Mouse (Mus musculus): ENCODE measurements around the gene Cnot10.

DNA sequence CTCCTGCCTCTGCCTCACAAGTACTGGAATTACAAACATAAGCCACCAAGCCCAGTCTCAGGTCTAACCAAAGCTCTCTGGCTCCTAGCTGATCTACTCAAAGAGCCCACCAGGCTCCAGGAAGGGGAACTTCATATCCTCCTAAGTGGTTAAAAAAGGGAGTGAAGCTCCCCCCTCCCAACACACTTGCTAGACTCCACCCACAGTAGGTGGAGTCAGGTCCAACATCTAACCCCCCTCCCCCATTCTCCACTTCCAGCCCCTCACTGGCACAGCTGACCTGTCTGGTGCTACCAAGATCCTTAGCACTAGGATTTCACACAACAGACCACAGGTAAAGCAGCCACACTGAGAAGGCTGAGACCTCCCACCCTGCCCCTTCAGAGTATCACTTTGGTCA, 86.2 kb downstream of the Cnot10 start:
- no peak for TF ChIP-seq ETS1 (IDR thresholded peaks at IDR 0.05; ENCODE audit: low read depth, low read length)
- no peak for TF ChIP-seq BHLHE40 (IDR thresholded peaks at IDR 0.05; ENCODE audit: borderline replicate concordance, low read depth, low read length)
- TF ChIP-seq USF2 (IDR thresholded peaks at IDR 0.05; ENCODE audit: borderline replicate concordance in 1 of 2, insufficient read depth in 1 of 2, low read depth in 1 of 2, low read length in 2 of 2), result no peak
- TF ChIP-seq E2F4 (IDR thresholded peaks at IDR 0.05; ENCODE audit: borderline replicate concordance, low read depth, low read length), result no peak
- TF ChIP-seq CTCF (IDR thresholded peaks at IDR 0.05 in 2 of 3, conservative IDR thresholded peaks at IDR 0.05 in 1 of 3; ENCODE audit: control insufficient read depth in 1 of 3, insufficient read depth in 1 of 3, low read depth in 2 of 3, low read length in 3 of 3, poor library complexity in 1 of 3, severe bottlenecking in 1 of 3), result no peak
- TF ChIP-seq POLR2A (IDR thresholded peaks at IDR 0.05; ENCODE audit: control insufficient read depth in 1 of 2, insufficient read depth in 1 of 2, low read depth in 1 of 2, low read length in 2 of 2, poor library complexity in 1 of 2), result no peak
- no peak for TF ChIP-seq MYC (IDR thresholded peaks at IDR 0.05; ENCODE audit: low read depth, low read length)
- TF ChIP-seq GATA1 (IDR thresholded peaks at IDR 0.05; ENCODE audit: low read depth, low read length), result no peak
- TF ChIP-seq EP300 (IDR thresholded peaks at IDR 0.05; ENCODE audit: low read depth in 1 of 2, low read length in 2 of 2), result no peak
